Mouse (Mus musculus) c-Kit-negative CD71-positive TER-119-positive erythroid progenitor cells, embryonic 14.5 days (primary cell): Measurements from ENCODE around the gene Cemip2.

Experiments
- DNase-seq: peaks from one replicate; pipeline ENCODE4 v3.0.0-alpha.2; 2013; ENCODE audit warnings: low read depth, low spot score

Cemip2 gene

DNA sequence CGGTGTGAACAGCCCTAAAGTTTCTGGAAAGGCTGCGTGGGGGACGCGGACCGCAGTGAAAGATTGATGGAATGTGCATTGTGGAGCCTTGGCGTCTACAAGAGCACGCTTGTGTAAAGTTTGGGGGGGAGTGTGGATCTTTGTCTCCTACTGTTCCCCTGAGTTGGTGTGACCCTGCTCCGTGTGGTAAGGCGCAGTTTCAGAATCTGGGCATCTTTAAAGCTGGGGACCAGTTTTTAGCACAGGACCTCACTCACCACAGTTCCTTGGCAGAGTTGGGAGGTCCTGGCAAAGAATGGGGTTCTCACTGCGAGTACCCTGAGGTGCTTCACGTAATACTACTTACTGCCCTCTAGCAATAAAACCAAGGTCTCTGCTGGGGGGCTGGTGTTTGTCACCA, 964 bp downstream of the Cemip2 start:
- DNase-seq = no peak

GRCm38 (mm10) chr19:21780663-21781062, 2.5 kb downstream of the Cemip2 start:
- DNase-seq = no peak

- DNase-seq = no peak
Measured at GRCm38 (mm10) chr19:21781066-21781786, 3.1 kb downstream of the Cemip2 start.

DNA sequence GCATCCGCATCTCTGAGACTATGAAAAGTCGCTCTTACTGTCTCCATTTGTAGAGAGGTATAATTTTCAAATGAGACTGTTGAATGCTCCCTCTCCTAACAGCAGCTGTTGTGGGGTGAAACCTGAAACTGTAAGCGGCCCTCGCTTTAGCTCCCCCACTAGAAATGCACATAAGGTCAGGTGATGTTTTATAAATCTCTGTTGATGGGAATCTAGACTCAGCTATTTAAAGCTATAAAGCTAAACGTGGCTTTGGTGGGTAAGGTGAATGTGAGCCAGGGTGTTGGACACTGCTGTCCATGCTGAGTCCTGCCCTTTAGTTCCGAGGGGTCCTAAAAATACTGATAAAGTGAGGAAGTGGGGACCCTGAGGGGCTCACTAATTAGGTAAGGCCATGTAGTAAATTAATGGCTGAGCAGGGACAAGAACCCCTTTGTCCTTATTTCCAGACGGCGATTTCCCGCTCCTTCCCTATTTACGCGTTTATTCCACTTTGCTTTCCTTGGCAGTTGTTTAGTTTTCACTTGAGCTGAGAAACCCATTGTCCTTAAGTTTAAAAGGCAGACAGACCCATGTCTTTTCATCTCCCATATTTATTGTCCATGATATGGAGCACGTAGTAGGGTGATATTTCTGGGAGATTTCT, 3.8 kb downstream of the Cemip2 start:
- DNase-seq = no peak

DNA sequence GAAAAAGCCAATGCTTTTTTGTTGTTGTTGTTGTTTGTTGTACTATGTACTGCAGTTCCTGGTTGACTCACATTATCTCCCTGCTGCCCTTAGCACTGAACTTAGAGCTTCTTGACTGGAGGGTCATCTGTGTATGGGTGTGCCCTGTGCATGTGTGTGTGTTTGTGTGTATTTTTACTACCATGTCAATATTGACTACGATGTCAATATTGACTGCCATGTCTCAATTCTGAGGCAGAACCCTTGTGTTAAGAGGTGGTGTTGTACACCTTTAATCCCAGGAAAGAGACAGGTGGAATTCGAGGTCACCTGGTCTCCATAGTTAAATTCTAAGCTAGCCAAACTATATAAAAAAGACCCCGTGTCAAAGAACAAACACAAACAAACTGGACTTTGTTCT, 5.6 kb downstream of the Cemip2 start:
- DNase-seq = no peak

DNA sequence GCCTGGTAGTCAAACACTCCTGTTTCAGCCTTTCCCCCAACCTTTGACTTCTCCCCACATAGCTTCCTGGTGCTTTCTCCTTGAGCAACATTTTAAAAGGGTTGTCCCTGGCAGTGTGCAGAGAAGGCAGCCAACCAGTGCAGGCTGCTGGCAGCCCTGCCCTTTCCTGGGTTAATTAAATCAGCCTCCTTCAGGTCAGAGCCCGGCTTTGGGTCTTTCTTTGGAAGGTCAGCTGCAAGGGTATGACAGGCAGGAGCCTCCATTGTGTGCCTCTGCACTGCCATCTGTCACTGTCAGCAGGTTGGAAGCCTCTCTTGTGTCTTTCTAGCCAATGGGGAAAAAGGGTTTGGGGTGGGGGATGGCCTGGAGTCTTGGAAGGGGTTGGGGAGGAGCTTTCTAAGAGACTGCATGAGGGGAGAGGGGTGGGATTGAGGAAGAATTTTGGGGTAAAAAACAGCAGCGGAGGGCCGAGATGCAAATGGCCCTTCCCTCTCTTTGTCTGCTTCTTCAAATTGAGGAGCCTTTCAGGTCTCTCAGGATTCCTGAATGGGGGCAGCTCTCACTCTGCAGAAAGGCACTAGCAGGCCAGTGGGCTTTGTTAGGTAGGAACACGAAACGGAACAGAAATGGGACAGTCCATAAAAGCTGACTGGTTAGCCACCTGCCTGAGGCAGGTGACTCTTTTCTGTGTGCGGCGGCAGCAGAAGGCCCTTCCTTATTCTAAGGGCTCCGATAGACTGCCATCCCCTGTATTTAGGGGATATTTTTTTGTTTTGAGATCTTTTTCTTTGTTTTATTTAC, 6.4 kb downstream of the Cemip2 start:
- no peak for DNase-seq

GRCm38 (mm10) chr19:21785132-21785528, 7.0 kb downstream of the Cemip2 start:
- DNase-seq = no peak

- no peak for DNase-seq
Measured at GRCm38 (mm10) chr19:21787004-21787480, 8.9 kb downstream of the Cemip2 start.

- no peak for DNase-seq
Measured at GRCm38 (mm10) chr19:21788999-21789398, 10.9 kb downstream of the Cemip2 start.

DNA sequence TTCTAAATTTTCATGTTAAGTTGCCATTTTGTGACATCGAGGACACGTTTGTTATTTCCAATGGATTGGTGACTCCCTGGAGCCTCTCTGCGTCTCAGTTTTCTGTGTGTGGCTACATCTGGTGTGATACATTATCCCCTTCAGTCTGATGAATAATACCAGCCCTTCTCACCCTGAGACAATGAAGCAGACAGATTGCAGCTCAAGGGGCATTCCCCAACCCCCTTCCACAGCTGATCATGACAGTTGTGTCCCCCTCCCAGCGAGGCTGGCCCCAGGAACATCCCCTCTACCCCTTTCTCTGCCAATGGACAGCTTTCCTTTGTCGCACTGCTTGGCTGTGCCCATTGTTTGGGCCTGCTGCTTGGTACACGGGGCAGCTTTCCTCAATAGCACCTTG, 11.5 kb downstream of the Cemip2 start:
- no peak for DNase-seq

DNA sequence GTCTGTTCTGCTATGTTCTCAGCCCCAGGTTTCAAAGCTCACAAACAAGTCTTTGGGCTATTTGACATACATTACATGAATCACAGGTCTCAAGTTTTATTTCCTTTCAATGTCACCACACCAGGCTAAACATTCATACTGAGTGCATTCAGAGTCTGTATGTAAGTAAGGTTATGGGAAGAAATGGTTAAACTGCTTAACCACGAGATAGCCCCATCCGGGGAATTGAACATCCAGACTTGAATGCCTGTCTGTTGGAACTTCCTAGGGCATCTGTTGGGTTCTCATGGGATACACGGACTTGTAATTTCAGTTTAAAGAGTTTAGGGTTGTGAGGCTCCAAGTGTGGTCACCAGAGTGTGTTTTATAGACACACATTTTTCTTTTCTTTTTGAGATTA, 13.2 kb downstream of the Cemip2 start:
- DNase-seq = no peak

DNA sequence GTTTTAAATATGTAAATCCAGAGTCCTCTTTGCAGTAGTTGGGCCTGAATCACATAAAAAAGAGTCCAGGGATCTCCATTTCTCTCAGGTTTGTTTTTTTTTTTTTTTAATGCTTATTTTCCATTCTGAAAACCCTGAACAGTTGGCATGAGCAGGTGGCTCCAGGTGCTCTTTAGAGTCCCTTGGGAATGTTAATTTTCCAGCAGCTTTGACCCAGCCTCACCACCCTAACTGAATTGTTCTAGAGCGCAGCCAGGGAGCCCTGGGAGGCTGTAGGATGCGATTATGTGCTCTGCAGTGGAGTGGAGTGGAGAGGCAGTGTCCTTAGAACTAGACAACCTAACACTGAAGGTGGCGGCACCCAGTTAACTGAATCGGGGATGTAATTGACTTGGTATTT, 13.7 kb downstream of the Cemip2 start:
- no peak for DNase-seq

- DNase-seq = no peak
Measured at GRCm38 (mm10) chr19:21792587-21793175, 14.5 kb downstream of the Cemip2 start.

DNA sequence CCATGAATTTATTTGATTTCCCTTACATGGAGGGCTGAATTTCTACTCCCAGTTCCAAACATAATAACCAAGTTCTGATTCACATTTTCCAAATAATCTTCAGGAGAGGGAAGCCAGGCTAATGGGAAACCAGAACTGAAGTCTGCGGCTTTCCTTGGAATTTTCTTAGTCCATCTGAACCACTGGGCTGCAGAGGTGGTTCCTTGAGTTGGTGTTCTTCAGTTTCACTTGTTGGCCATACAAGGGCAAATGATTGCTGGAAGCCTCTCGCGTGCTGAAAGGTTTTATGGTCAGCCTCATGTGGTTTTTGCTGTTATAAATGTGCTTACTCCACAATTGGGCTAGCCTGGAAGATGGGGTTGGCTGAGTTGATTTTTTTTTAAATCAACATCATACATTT, 16.4 kb downstream of the Cemip2 start:
- DNase-seq = no peak

GRCm38 (mm10) chr19:21796333-21796732, 18.2 kb downstream of the Cemip2 start:
- DNase-seq = no peak

DNA sequence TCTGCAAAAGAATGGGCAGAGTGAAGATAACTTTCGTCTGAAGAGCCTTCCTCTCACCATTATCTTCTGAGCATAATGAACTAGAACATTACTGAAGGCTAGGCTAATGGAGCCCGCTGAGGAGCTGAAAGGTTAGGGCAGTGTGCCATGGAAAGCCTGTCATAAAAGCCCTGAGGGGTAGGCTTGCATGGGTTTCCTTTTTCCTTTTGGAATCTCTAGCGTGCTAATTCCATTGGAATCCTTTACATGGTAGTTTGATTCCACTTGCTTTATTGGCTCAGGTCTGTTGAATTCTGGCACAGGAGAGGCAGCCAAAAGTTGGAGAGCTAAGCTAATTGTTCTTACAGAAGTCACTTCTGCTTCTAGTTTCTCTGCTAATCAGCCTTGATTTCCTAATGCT, 20.6 kb downstream of the Cemip2 start:
- DNase-seq = no peak

- DNase-seq = peak; percentile 12
Measured at GRCm38 (mm10) chr19:21799410-21800373, 21.6 kb downstream of the Cemip2 start.

GRCm38 (mm10) chr19:21804488-21804887, 26.3 kb downstream of the Cemip2 start:
- no peak for DNase-seq

DNA sequence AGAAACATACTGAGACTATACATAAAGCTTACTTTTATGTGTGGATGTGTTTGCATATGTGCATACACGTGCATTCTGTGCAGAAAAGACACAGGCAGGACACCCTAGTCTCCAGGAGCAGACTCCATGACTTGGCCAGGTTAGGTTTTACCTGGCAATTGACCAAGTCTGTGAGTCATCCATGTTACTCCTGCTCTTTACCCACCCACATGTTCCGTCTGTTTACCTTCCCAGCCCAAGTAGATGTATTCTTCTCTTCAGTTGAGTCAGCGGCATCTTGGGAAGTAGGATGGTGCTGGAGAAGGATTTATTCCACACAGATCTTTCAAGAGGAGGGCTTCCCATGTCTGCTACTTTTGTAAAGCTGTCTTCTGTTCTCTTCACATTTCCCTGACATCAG, 27.2 kb downstream of the Cemip2 start:
- no peak for DNase-seq

GRCm38 (mm10) chr19:21810135-21810534, 32.0 kb downstream of the Cemip2 start:
- no peak for DNase-seq

DNA sequence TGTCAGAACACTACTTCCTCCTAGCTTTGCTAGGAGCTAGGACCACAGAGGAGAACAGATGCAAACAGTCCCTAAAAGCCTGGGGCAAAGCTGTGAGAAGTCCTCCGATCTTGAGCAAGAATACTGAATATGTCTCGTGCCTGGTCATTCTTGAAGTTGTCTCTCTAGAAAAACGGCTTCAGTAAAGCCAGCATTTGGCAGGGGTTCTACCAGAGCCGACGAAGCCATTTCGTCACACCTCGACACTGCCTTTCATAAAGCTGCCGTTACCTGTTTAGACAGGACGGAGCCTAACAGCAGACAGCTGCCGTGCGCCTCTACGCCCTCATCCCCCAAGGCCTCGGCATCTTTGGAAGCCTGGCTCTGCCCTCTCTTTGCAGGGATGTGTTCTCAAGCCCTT, 35.4 kb downstream of the Cemip2 start:
- no peak for DNase-seq
